Mouse (Mus musculus) myocyte (in vitro differentiated cells): ENCODE results near the gene Ncstn. TPM values are rescaled to one million over a fixed set of nuclear protein-coding genes. Genes with fewer than 3 reads are reported as not detected.

Source experiments
- H3K27me3 ChIP-seq: one replicate; pipeline ENCODE4 v1.6.1; 2011; ENCODE audit not compliant: control insufficient read depth, insufficient read depth, insufficient read length
- H3K36me3 ChIP-seq: one replicate; pipeline ENCODE4 v1.6.1; 2011; ENCODE audit not compliant: control insufficient read depth, insufficient read depth
- H3K4me2 ChIP-seq: one replicate; pipeline ENCODE4 v1.6.1; 2011; ENCODE audit warnings: low read depth, control low read depth
- H3K4me3 ChIP-seq: one replicate; pipeline ENCODE4 v1.5.1; 2011; ENCODE audit warnings: mild to moderate bottlenecking, control low read depth, moderate library complexity
- H3K79me2 ChIP-seq: one replicate; pipeline ENCODE4 v1.6.1; 2011; ENCODE audit not compliant: control insufficient read depth, insufficient read depth
- H3ac ChIP-seq: one replicate; pipeline ENCODE4 v1.6.1; 2011; ENCODE audit not compliant: control insufficient read depth, insufficient read length
- CEBPB ChIP-seq: IDR thresholded peaks from 2 replicates; pipeline ENCODE4 v1.6.1; 2011; ENCODE audit warnings: mild to moderate bottlenecking, moderate library complexity; ENCODE audit not compliant: poor library complexity, insufficient read depth, severe bottlenecking
- E2F4 ChIP-seq: IDR thresholded peaks from one replicate; pipeline ENCODE4 v1.6.1; 2011; ENCODE audit warnings: mild to moderate bottlenecking, control low read depth, moderate library complexity; ENCODE audit not compliant: insufficient read depth
- MAX ChIP-seq: IDR thresholded peaks from one replicate; pipeline ENCODE4 v1.6.1; 2011; ENCODE audit warnings: low read depth, mild to moderate bottlenecking, control low read depth
- MYOD1 ChIP-seq, 3 experiments: IDR thresholded peaks; one replicate each; pipeline ENCODE4 v1.6.1; 2011; ENCODE audit warnings: control low read depth in 2 of 3, low read depth in 2 of 3, mild to moderate bottlenecking in 2 of 3, moderate library complexity in 1 of 3; ENCODE audit not compliant: insufficient read length in 2 of 3, control insufficient read depth in 1 of 3
- MYOG ChIP-seq, 3 experiments: IDR thresholded peaks; one replicate each; pipeline ENCODE4 v1.6.1; 2011; ENCODE audit warnings: control low read depth in 2 of 3, low read depth in 2 of 3, mild to moderate bottlenecking in 2 of 3; ENCODE audit not compliant: insufficient read length in 2 of 3, control insufficient read depth in 1 of 3, insufficient read depth in 1 of 3
- POLR2A ChIP-seq: IDR thresholded peaks from one replicate; pipeline ENCODE4 v1.6.1; 2011; ENCODE audit warnings: low read depth, mild to moderate bottlenecking, control low read depth, moderate library complexity; ENCODE audit not compliant: insufficient read length
- POLR2AphosphoS2 ChIP-seq: IDR thresholded peaks from one replicate; pipeline ENCODE4 v1.6.1; 2011; ENCODE audit warnings: low read depth, control low read depth; ENCODE audit not compliant: insufficient read length
- REST ChIP-seq: IDR thresholded peaks from one replicate; pipeline ENCODE4 v1.6.1; 2011; ENCODE audit warnings: mild to moderate bottlenecking, control low read depth, moderate library complexity; ENCODE audit not compliant: insufficient read depth, insufficient read length
- SRF ChIP-seq: IDR thresholded peaks from one replicate; pipeline ENCODE4 v1.6.1; 2011; ENCODE audit warnings: low read depth; ENCODE audit not compliant: control insufficient read depth, insufficient read length
- TCF12 ChIP-seq: IDR thresholded peaks from one replicate; pipeline ENCODE4 v1.6.1; 2011; ENCODE audit warnings: mild to moderate bottlenecking, control low read depth; ENCODE audit not compliant: poor library complexity, insufficient read depth, severe bottlenecking
- TCF3 ChIP-seq: IDR thresholded peaks from one replicate; pipeline ENCODE4 v1.6.1; 2011; ENCODE audit warnings: low read depth, control low read depth; ENCODE audit not compliant: insufficient read length
- USF1 ChIP-seq: IDR thresholded peaks from one replicate; pipeline ENCODE4 v1.6.1; 2011; ENCODE audit warnings: low read depth, mild to moderate bottlenecking, control low read depth, moderate library complexity
- polyA plus RNA-seq: library from polyadenylated mRNA; unstranded; fragments of >200 nt; fragmentation: generic; extraction: Trizol; gene quantifications from one replicate; pipeline ENCODE4 v1.2.1, GENCODE M21; 2012; ENCODE audit warnings: missing spikeins

Ncstn gene
- polyA plus RNA-seq, 1 experiment = 49.7 TPM

GRCm38 (mm10) chr1:172062101-172062500, 20.5 kb downstream of the Ncstn start:
- Histone ChIP-seq H3ac (no peak overlapping the region), H3K36me3 (no peaks in the 10 kb centered on the region), H3K27me3 (no peaks in the 10 kb centered on the region), H3K4me2 (no peak overlapping the region), H3K79me2 (no peaks in the 10 kb centered on the region), H3K4me3 (no peak overlapping the region)
- TF ChIP-seq POLR2A (no peak), E2F4 (no peak), SRF (no peak), TCF3 (no peak), USF1 (no peak), REST (no peak), MYOD1 (IDR thresholded peaks at IDR 0.05; ENCODE audit: control insufficient read depth in 1 of 3, insufficient read length in 2 of 3, low read depth in 2 of 3) (no peak), MAX (no peak), CEBPB (no peak), MYOG (IDR thresholded peaks at IDR 0.05; ENCODE audit: control insufficient read depth in 1 of 3, insufficient read depth in 1 of 3, insufficient read length in 2 of 3, low read depth in 2 of 3) (no peak), POLR2AphosphoS2 (no peak), TCF12 (no peak)

GRCm38 (mm10) chr1:172061217-172061616, 21.4 kb downstream of the Ncstn start:
- no peak for TF ChIP-seq USF1
- TF ChIP-seq SRF = no peak
- no peak for TF ChIP-seq TCF3
- no peak for TF ChIP-seq MAX
- TF ChIP-seq POLR2A = no peak
- no peak for TF ChIP-seq MYOG (IDR thresholded peaks at IDR 0.05; ENCODE audit: control insufficient read depth in 1 of 3, insufficient read depth in 1 of 3, insufficient read length in 2 of 3, low read depth in 2 of 3)
- no peaks in the 10 kb centered on the region for H3K79me2 ChIP-seq

GRCm38 (mm10) chr1:172060659-172061058, 21.9 kb downstream of the Ncstn start:
- TF ChIP-seq E2F4 (no peak), POLR2AphosphoS2 (no peak), USF1 (no peak)
- Histone ChIP-seq H3K36me3 (no peaks in the 10 kb centered on the region), H3K79me2 (no peaks in the 10 kb centered on the region), H3K4me3 (no peak overlapping the region), H3K4me2 (no peak overlapping the region), H3ac (no peak overlapping the region), H3K27me3 (no peaks in the 10 kb centered on the region)

More at GRCm38 (mm10) chr1:172061217-172061616, 21.4 kb downstream of the Ncstn start:
- H3K27me3 ChIP-seq = no peaks in the 10 kb centered on the region
- no peak overlapping the region for H3K4me3 ChIP-seq
- no peak overlapping the region for H3ac ChIP-seq
- H3K36me3 ChIP-seq = no peaks in the 10 kb centered on the region
- H3K4me2 ChIP-seq = no peak overlapping the region

GRCm38 (mm10) chr1:172058874-172059273, 23.7 kb downstream of the Ncstn start:
- no peaks in the 10 kb centered on the region for H3K27me3 ChIP-seq
- no peak overlapping the region for H3K4me3 ChIP-seq
- H3K4me2 ChIP-seq = no peak overlapping the region
- no peak overlapping the region for H3ac ChIP-seq
- no peak for TF ChIP-seq MYOD1 (IDR thresholded peaks at IDR 0.05; ENCODE audit: control insufficient read depth in 1 of 3, insufficient read length in 2 of 3, low read depth in 2 of 3)
- no peak for TF ChIP-seq TCF12
- TF ChIP-seq TCF3 = no peak
- TF ChIP-seq POLR2AphosphoS2 = no peak
- no peak for TF ChIP-seq CEBPB
- TF ChIP-seq POLR2A = no peak
- no peak for TF ChIP-seq E2F4
- no peak for TF ChIP-seq MAX
- no peak for TF ChIP-seq MYOG (IDR thresholded peaks at IDR 0.05; ENCODE audit: control insufficient read depth in 1 of 3, insufficient read depth in 1 of 3, insufficient read length in 2 of 3, low read depth in 2 of 3)
- TF ChIP-seq USF1 = no peak
- TF ChIP-seq SRF = no peak
- no peaks in the 10 kb centered on the region for H3K36me3 ChIP-seq
- no peaks in the 10 kb centered on the region for H3K79me2 ChIP-seq

- TF ChIP-seq TCF12 = no peak
- no peak for TF ChIP-seq E2F4
- no peak for TF ChIP-seq MAX
- no peak for TF ChIP-seq MYOG (IDR thresholded peaks at IDR 0.05; ENCODE audit: control insufficient read depth in 1 of 3, insufficient read depth in 1 of 3, insufficient read length in 2 of 3, low read depth in 2 of 3)
- no peak for TF ChIP-seq SRF
- no peak for TF ChIP-seq CEBPB
- TF ChIP-seq USF1 = no peak
- no peak for TF ChIP-seq POLR2A
- no peak for TF ChIP-seq TCF3
- no peak for TF ChIP-seq MYOD1 (IDR thresholded peaks at IDR 0.05; ENCODE audit: control insufficient read depth in 1 of 3, insufficient read length in 2 of 3, low read depth in 2 of 3)
- no peak for TF ChIP-seq POLR2AphosphoS2
- no peak for TF ChIP-seq REST
- H3K4me3 ChIP-seq = no peak overlapping the region
Observed at GRCm38 (mm10) chr1:172058321-172058720, 24.3 kb downstream of the Ncstn start.

More at GRCm38 (mm10) chr1:172058321-172058720, 24.3 kb downstream of the Ncstn start:
- Histone ChIP-seq H3ac (no peak overlapping the region), H3K36me3 (no peaks in the 10 kb centered on the region), H3K27me3 (no peaks in the 10 kb centered on the region), H3K79me2 (no peaks in the 10 kb centered on the region), H3K4me2 (no peak overlapping the region)
